Mouse (Mus musculus): ENCODE results near the gene Glod4.

The Glod4 gene

GRCm38 (mm10) chr11:76081048-76081640 is 162.4 kb downstream of the Glod4 start:
- DNase-seq = no peak

- DNase-seq = no peak
These were observed 163.2 kb downstream of the Glod4 start for GRCm38 (mm10) chr11:76080293-76080692.

GRCm38 (mm10) chr11:76077341-76077740 is 166.2 kb downstream of the Glod4 start:
- no peak for DNase-seq

- DNase-seq = no peak
These were observed 169.0 kb downstream of the Glod4 start for GRCm38 (mm10) chr11:76074296-76075093.
